Mouse (Mus musculus) brain, embryonic 14.5 days (tissue): Measurements from ENCODE around the gene Zc2hc1c. TPM values are rescaled to one million over a fixed set of nuclear protein-coding genes. Genes with fewer than 3 reads are reported as not detected.

Experiments used
- DNase-seq: peaks from one replicate; pipeline ENCODE4 v3.0.0-alpha.2; 2011; ENCODE audit warnings: low read depth
- CTCF ChIP-seq: fragments of 200-500 bp; IDR thresholded peaks from 2 replicates; pipeline ENCODE4 v1.5.1; 2012; ENCODE audit warnings: inconsistent platforms, mild to moderate bottlenecking, moderate library complexity, borderline replicate concordance; ENCODE audit not compliant: insufficient read depth, insufficient read length; ENCODE audit errors: extremely low read depth
- POLR2A ChIP-seq: fragments of 200-500 bp; IDR thresholded peaks from 2 replicates; pipeline ENCODE4 v1.6.1; 2012; ENCODE audit warnings: mild to moderate bottlenecking, inconsistent platforms, borderline replicate concordance; ENCODE audit not compliant: poor library complexity, insufficient read depth, insufficient read length, severe bottlenecking; ENCODE audit errors: extremely low read depth
- polyA plus RNA-seq: library from polyadenylated mRNA; depleted of rRNA; stranded (reverse); fragments of >200 nt; gene quantifications from 2 replicates; pipeline ENCODE4 v1.2.3, GENCODE M21; 2012

Gene Zc2hc1c
- polyA plus RNA-seq, 1 experiment: 0.92 TPM

GRCm38 (mm10) chr12:85298835-85299180 lies 10.4 kb downstream of the Zc2hc1c start:
- no peak for TF ChIP-seq CTCF
- no peak for TF ChIP-seq POLR2A
- DNase-seq: no peak

DNA sequence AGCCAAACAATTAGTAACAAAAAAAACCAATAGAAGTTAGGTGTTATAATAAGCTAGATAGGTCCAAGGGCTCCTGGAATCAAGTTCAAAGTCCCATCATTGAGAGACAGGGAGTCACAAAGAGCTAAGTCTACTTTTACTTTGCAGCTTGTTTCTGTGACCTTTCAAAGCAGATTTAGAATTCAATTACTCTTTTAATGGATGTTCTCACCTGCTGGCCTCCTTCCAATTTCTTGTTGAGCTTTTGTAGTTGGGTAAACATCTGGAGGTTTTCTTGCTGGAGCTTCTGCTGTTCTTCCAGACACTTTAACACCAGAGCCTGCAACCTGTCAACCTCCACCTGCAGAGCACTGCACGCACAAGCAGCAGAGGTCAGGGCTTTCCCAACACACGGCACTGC lies 14.9 kb downstream of the Zc2hc1c start:
- TF ChIP-seq CTCF (no peak), POLR2A (no peak)

DNA sequence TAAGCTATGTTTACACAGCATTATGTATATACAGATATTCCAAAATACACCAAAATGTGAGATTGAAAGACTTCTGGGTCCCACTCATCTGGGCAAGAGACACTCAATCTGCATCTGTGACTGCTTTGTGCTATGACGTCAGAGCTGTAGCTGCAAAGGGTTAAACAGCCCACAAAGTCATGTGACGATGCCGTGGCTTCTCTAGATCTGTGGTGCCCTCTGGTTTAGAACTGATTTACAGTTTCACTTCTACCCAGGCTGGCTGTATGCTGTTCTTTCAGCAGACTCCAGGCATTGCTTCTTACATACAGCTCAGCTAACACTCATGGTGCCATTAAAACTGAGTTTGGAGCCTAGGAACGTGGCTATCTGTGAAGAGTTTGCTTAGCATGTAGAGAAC lies 16.3 kb downstream of the Zc2hc1c start:
- DNase-seq: no peak
- TF ChIP-seq CTCF: no peak
- TF ChIP-seq POLR2A: no peak

More for the DNA sequence above, 14.9 kb downstream of the Zc2hc1c start:
- DNase-seq: no peak

GRCm38 (mm10) chr12:85305247-85305892 lies 17.0 kb downstream of the Zc2hc1c start:
- peak; percentile 90 for DNase-seq
- TF ChIP-seq CTCF: peak; percentile 94
- no peak for TF ChIP-seq POLR2A

DNA sequence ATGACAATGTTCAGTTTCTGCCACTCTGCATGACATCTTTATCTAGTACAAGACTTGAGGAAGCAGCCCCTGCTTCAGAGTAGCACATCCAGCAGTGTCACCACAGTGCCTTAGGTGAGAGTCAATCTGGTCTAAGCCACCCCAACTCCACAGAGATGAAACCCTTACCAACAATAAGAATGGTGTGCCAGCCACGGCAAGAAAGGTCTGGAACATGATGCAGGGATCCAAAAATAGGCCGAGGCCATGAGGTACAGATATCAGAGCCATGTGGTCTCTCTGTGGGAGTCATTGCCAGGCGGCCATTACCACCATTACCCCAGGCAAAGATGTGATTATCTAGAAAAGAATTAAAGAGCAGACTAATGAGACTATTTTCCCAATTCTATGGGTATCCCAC lies 20.3 kb downstream of the Zc2hc1c start:
- TF ChIP-seq POLR2A (no peak), CTCF (no peak)
- DNase-seq: no peak

GRCm38 (mm10) chr12:85330153-85330552 lies 41.8 kb downstream of the Zc2hc1c start:
- DNase-seq: no peak
- TF ChIP-seq CTCF (no peak), POLR2A (no peak)

- no peak for TF ChIP-seq CTCF
- no peak for TF ChIP-seq POLR2A
- no peak for DNase-seq
Measured at GRCm38 (mm10) chr12:85337567-85338311, 49.3 kb downstream of the Zc2hc1c start.

DNA sequence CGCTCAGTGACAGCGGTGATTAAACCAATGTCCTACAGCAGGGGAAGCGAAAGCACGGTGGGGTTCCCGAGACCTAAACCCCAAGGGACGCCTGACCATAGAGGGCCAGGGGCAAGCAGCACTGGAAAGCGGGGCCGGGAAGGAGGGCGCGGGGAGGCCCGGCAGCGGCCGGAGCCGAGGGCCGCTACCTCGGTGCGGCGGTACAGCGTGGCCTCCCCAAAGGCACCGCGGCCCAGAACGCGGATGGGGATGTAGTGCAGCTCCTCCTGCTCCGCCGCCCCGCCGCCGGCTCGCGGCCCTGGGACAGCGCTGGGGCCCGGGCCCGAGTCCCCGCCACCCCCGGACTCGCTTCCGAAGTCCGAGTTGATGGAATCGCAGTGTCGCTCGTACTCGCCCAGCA lies 50.4 kb downstream of the Zc2hc1c start:
- no peak for TF ChIP-seq POLR2A
- TF ChIP-seq CTCF: no peak
- no peak for DNase-seq

DNA sequence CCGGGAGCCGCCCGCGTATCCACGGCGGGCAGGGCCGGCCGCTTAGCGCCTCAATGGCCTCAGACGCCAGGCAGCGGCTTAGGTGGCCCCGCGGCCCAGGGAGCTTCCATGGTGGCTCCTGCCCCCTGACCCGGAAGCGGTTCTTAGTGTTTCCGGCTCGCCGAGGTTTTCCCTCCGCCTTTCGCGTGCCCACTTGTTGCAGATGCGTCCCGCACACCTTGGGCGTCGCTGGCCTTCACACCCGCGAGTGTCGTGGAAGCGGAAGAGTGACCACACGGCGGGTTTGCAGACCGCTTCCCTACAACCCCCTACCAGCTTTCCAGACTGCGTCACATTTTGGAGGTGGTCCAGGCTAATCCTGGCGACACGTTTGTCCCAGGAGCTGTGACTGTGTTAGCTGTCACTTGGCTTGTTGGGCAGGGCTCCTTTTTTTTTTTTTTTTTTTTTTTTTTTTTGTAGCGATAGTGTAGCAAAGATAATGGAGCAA lies 50.9 kb downstream of the Zc2hc1c start, which contains the start of gene Nek9:
Nek9 (minus strand) TSS at position 120 of the 487 bp plus-strand sequence.
- TF ChIP-seq CTCF: no peak
- peak; percentile 83 for TF ChIP-seq POLR2A
- DNase-seq: peak; percentile 96

DNA sequence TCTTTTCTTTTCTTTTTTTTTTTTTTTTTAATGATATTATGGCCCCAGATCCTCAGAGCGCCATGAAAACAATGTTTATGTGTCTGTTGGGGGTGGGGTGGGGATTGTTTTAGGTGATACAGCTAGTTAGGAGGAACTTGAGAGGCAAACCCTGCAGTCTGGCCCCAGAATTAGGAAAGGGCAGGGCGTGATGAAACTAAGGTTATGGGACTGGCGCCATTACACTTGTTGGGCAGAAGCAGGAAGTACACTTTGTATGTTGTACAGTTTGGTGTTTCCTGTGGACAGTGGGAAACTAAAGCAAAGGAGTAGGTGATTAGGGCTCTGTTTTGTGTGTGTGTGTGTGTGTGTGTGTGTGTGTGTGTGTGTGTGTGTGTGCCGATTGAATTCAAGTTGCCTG lies 51.6 kb downstream of the Zc2hc1c start:
- DNase-seq: peak; percentile 15
- TF ChIP-seq CTCF (no peak), POLR2A (no peak)

DNA sequence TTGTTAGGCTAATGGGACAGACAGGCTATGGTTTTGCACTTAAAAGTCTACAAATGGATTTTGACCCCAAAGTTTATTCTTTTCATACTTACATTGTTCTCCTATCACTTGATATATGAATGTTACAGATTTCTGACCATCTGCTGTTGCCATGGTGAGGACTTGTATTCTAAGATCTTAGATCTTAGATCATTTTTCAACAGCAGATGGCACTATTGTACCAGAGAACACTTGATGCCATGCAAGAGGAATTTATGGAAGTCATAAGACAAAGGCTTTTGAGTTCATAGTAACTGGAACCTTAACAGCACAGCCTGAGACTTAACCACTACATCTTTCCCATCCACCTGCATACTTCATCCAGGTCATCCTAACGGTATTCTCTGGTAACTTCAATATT lies 52.7 kb downstream of the Zc2hc1c start:
- peak; percentile 94 for DNase-seq
- TF ChIP-seq POLR2A: no peak
- no peak for TF ChIP-seq CTCF
